Mouse (Mus musculus) stomach, postnatal 0 days (tissue): ENCODE results near the gene Farp1. TPM values are rescaled to one million over a fixed set of nuclear protein-coding genes. Genes with fewer than 3 reads are reported as not detected.

ENCODE experiments used
- ATAC-seq: fragments of 200-750 bp; cut with Nextera tagmentation; 2 replicates; pipeline ENCODE4 v1.8.0; 2017; ENCODE audit not compliant: low FRiP score, low TSS enrichment
- DNase-seq: peaks from one replicate; pipeline ENCODE4 v3.0.0-alpha.2; 2016; ENCODE audit warnings: low spot score
- H3K27ac ChIP-seq: fragments of 300-500 bp; sonication (generic); replicated peaks from 2 replicates; pipeline ENCODE4 v1.5.1; 2014; ENCODE audit warnings: mild to moderate bottlenecking, control low read depth
- H3K27me3 ChIP-seq: fragments of 300-500 bp; sonication (generic); 2 replicates; pipeline ENCODE4 v1.6.1; 2014; ENCODE audit warnings: low read length; ENCODE audit not compliant: control insufficient read depth, insufficient read depth
- H3K36me3 ChIP-seq: fragments of 300-500 bp; sonication (generic); 2 replicates; pipeline ENCODE4 v1.6.1; 2014; ENCODE audit warnings: low read length, mixed read lengths; ENCODE audit not compliant: control insufficient read depth, insufficient read depth
- H3K4me1 ChIP-seq: fragments of 300-500 bp; sonication (generic); replicated peaks from 2 replicates; pipeline ENCODE4 v1.6.1; 2014; ENCODE audit warnings: antibody characterized with exemption; ENCODE audit not compliant: control insufficient read depth, insufficient read depth
- H3K4me2 ChIP-seq: fragments of 300-500 bp; sonication (generic); replicated peaks from 2 replicates; pipeline ENCODE4 v1.6.1; 2014; ENCODE audit warnings: low read depth, mild to moderate bottlenecking, control low read depth, moderate library complexity
- H3K4me3 ChIP-seq: fragments of 300-500 bp; sonication (generic); 2 replicates; pipeline ENCODE4 v1.5.1; 2014; ENCODE audit warnings: low read depth, low read length, control low read depth
- H3K9ac ChIP-seq: fragments of 300-500 bp; sonication (generic); 2 replicates; pipeline ENCODE4 v1.6.1; 2014; ENCODE audit warnings: mild to moderate bottlenecking, low read length, control low read depth, mixed read lengths
- H3K9me3 ChIP-seq: fragments of 300-500 bp; sonication (generic); 2 replicates; pipeline ENCODE4 v1.6.1; 2016; ENCODE audit warnings: low read length; ENCODE audit not compliant: control insufficient read depth
- CTCF ChIP-seq: IDR thresholded peaks from 2 replicates; pipeline ENCODE4 v1.5.1; 2016; ENCODE audit warnings: antibody characterized with exemption, low read depth, mild to moderate bottlenecking, moderate library complexity
- EP300 ChIP-seq: optimal IDR thresholded peaks from 2 replicates; pipeline ENCODE3; 2016; ENCODE audit warnings: antibody characterized with exemption
- WGBS: fragments of 180-500 bp; shearing (Covaris S2); extraction: QIAGEN DNeasy Blood & Tissue Kit; methylation state at CpG from one replicate; pipeline ENCODE4 v1.1.7; 2014; 5-methylcytosine and 5-hydroxymethylcytosine counted together
- polyA plus RNA-seq: library from polyadenylated mRNA; unstranded; fragments of >200 nt; fragmentation: Nextera tagmentation; extraction: Ambion mirVana; gene quantifications from 2 replicates; pipeline ENCODE4 v1.2.1, GENCODE M21; 2015

Gene Farp1
- polyA plus RNA-seq, 1 experiment from 2014 or later: 4.6 TPM

- ATAC-seq (no peak), DNase-seq (no peak)
- H3K27ac ChIP-seq: no peak overlapping the region
- H3K36me3 ChIP-seq: no peaks in the 10 kb centered on the region
- H3K27me3 ChIP-seq: no peaks in the 10 kb centered on the region
- no peak overlapping the region for H3K4me3 ChIP-seq
- no peaks in the 10 kb centered on the region for H3K4me1 ChIP-seq
- TF ChIP-seq EP300 (no peak), CTCF (no peak)
- no peak overlapping the region for H3K9ac ChIP-seq
- WGBS: 86% methylated on average over 3 of the region's 3 CpGs
- no peaks in the 10 kb centered on the region for H3K9me3 ChIP-seq
- no peak overlapping the region for H3K4me2 ChIP-seq
Measured at GRCm38 (mm10) chr14:121168716-121169115, 133.7 kb downstream of the Farp1 start.

- Histone ChIP-seq H3K9me3 (no peaks in the 10 kb centered on the region), H3K4me1 (no peaks in the 10 kb centered on the region), H3K27ac (no peak overlapping the region), H3K9ac (no peak overlapping the region; the same call in 1 of the 2 replicates), H3K4me3 (no peak overlapping the region), H3K36me3 (no peaks in the 10 kb centered on the region), H3K27me3 (no peaks in the 10 kb centered on the region), H3K4me2 (no peak overlapping the region)
- WGBS: 42% methylated on average over 9 of the region's 9 CpGs
- DNase-seq: no peak
- TF ChIP-seq CTCF (no peak), EP300 (no peak)
- ATAC-seq: peak; percentile 19; the same call in 1 of the 2 replicates
Measured at GRCm38 (mm10) chr14:121170321-121170720, 135.3 kb downstream of the Farp1 start.

- no peak overlapping the region for H3K27ac ChIP-seq
- no peak for TF ChIP-seq EP300
- no peak for TF ChIP-seq CTCF
Measured at GRCm38 (mm10) chr14:121172065-121173036, 137.4 kb downstream of the Farp1 start.

GRCm38 (mm10) chr14:121175385-121175784, 140.4 kb downstream of the Farp1 start:
- Histone ChIP-seq H3K4me2 (no peak overlapping the region), H3K9ac (no peak overlapping the region), H3K27me3 (no peaks in the 10 kb centered on the region), H3K36me3 (no peaks in the 10 kb centered on the region), H3K27ac (no peak overlapping the region), H3K9me3 (no peaks in the 10 kb centered on the region), H3K4me3 (no peak overlapping the region), H3K4me1 (no peaks in the 10 kb centered on the region)
- TF ChIP-seq CTCF (no peak), EP300 (no peak)
- 66% methylated on average over 9 of the region's 9 CpGs for WGBS
- DNase-seq (no peak), ATAC-seq (no peak)

More at GRCm38 (mm10) chr14:121172065-121173036, 137.4 kb downstream of the Farp1 start:
- Histone ChIP-seq H3K4me1 (no peaks in the 10 kb centered on the region), H3K9ac (no peak overlapping the region), H3K36me3 (no peaks in the 10 kb centered on the region), H3K9me3 (no peaks in the 10 kb centered on the region), H3K27me3 (no peaks in the 10 kb centered on the region), H3K4me3 (no peak overlapping the region), H3K4me2 (no peak overlapping the region; the same call in 1 of the 2 replicates)
- no peak for DNase-seq
- WGBS: 46% methylated on average over 19 of the region's 19 CpGs
- ATAC-seq: 0 out of 2 replicates have a peak, but pooled peaks have one; percentile 45

GRCm38 (mm10) chr14:121175861-121176260, 140.9 kb downstream of the Farp1 start:
- H3K9me3 ChIP-seq: no peaks in the 10 kb centered on the region
- no peaks in the 10 kb centered on the region for H3K36me3 ChIP-seq
- WGBS: 47% methylated on average over 4 of the region's 4 CpGs
- H3K4me1 ChIP-seq: no peaks in the 10 kb centered on the region
- H3K27ac ChIP-seq: no peak overlapping the region
- DNase-seq (no peak), ATAC-seq (no peak)
- no peak overlapping the region for H3K4me2 ChIP-seq
- no peak overlapping the region for H3K9ac ChIP-seq
- TF ChIP-seq CTCF (no peak), EP300 (no peak)
- H3K4me3 ChIP-seq: no peak overlapping the region
- H3K27me3 ChIP-seq: no peaks in the 10 kb centered on the region

GRCm38 (mm10) chr14:121177907-121178306, 142.9 kb downstream of the Farp1 start:
- 70% methylated on average over 6 of the region's 6 CpGs for WGBS

More at GRCm38 (mm10) chr14:121177907-121178306, 142.9 kb downstream of the Farp1 start:
- DNase-seq: no peak
- no peak for ATAC-seq
- no peak overlapping the region for H3K9ac ChIP-seq
- no peak overlapping the region for H3K4me3 ChIP-seq
- H3K4me2 ChIP-seq: no peak overlapping the region
- H3K4me1 ChIP-seq: no peaks in the 10 kb centered on the region; the same call in 1 of the 2 replicates
- H3K27me3 ChIP-seq: no peaks in the 10 kb centered on the region
- no peaks in the 10 kb centered on the region for H3K9me3 ChIP-seq
- no peak for TF ChIP-seq EP300
- no peak for TF ChIP-seq CTCF
- no peak overlapping the region for H3K27ac ChIP-seq
- H3K36me3 ChIP-seq: no peaks in the 10 kb centered on the region
